Mouse (Mus musculus): Measurements from ENCODE around the gene Bglap. TPM values are rescaled to one million over a fixed set of nuclear protein-coding genes. Genes with fewer than 3 reads are reported as not detected.
A peak's percentile ranks its signal among the peaks of the same experiment; 100 is the strongest.

Gene Bglap
- polyA plus RNA-seq, 2 experiments, result 0.94 to 3.1 TPM

DNA sequence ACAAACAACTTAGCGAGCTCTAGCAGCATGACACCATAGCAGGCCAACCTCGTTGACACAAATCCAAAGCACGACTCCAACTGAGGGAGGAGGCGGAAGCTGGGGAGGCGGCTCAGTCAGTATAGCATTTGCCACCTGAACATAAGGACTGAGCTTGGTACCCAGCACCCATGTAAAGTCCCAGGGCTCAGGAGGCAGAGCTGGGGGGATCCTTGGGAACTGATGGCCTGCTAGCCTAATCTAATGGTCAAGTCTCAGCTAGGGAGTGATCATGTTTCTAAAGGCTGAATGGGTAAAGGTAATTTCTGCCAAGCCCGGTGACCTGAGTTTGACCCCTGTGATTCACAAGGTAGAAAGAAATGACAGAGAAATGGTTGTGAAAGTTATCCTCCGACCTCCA is 23.3 kb upstream of the Bglap start:
- no peaks in the 10 kb centered on the region for H3K27me3 ChIP-seq (ENCODE audit: control insufficient read depth, insufficient read depth, low read length)
- no peak for TF ChIP-seq POLR2A (IDR thresholded peaks at IDR 0.05; ENCODE audit: borderline replicate concordance, extremely low read depth, insufficient read depth, insufficient read length)
- DNase-seq (ENCODE audit: low spot score), result no peak
- H3K4me1 ChIP-seq (ENCODE audit: control insufficient read depth, insufficient read depth, low read length), result peaks cover 10% of the 10 kb centered on the region; the same call in 1 of the 2 replicates
- no peak overlapping the region for H3K9ac ChIP-seq (ENCODE audit: low read depth, low read length, severe bottlenecking)
- WGBS, result 56% methylated on average over 7 of the region's 7 CpGs
- no peak overlapping the region for H3K4me3 ChIP-seq (replicated peaks; ENCODE audit: low read length)
- no peak overlapping the region for H3K4me2 ChIP-seq (replicated peaks; ENCODE audit: low read depth, low read length, severe bottlenecking)
- H3K9me3 ChIP-seq (ENCODE audit: control insufficient read depth, low read length), result no peaks in the 10 kb centered on the region
- peaks cover 22% of the 10 kb centered on the region for H3K36me3 ChIP-seq (ENCODE audit: control insufficient read depth, insufficient read depth, low read length)
- ATAC-seq (ENCODE audit: low FRiP score, low read depth), result no peak
- H3K27ac ChIP-seq (replicated peaks; ENCODE audit: low read depth, low read length), result no peak overlapping the region

DNA sequence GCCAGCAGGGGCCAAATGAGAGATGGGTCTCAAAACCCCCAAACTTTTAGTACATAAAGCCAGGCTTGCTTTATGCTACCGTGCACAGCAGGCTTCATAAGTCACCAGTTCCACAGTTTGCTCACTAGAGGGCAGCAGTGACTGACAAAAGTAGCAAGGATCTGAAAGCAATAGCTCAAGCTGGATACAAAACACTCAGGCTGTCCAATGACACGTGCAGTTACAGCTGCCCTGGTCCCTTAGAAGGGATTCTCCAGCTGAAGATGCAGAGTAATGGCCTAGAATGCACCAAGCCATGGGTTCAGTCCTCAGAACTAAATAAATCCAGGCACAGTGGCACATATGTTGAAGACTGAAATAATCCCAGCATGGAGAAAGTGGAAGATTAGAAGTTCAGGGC is 22.8 kb upstream of the Bglap start:
- Histone ChIP-seq H3K9ac (ENCODE audit: low read depth, low read length, severe bottlenecking) (no peak overlapping the region), H3K4me3 (replicated peaks; ENCODE audit: low read length) (no peak overlapping the region), H3K4me1 (ENCODE audit: control insufficient read depth, insufficient read depth, low read length) (peaks cover 10% of the 10 kb centered on the region; the same call in 1 of the 2 replicates), H3K27ac (replicated peaks; ENCODE audit: low read depth, low read length) (no peak overlapping the region), H3K27me3 (ENCODE audit: control insufficient read depth, insufficient read depth, low read length) (no peaks in the 10 kb centered on the region), H3K9me3 (ENCODE audit: control insufficient read depth, low read length) (no peaks in the 10 kb centered on the region), H3K36me3 (ENCODE audit: control insufficient read depth, insufficient read depth, low read length) (peaks cover 22% of the 10 kb centered on the region), H3K4me2 (replicated peaks; ENCODE audit: low read depth, low read length, severe bottlenecking) (no peak overlapping the region)
- peak; percentile 93 for DNase-seq (ENCODE audit: low spot score)
- 2% methylated on average over 2 of the region's 2 CpGs for WGBS
- no peak for TF ChIP-seq POLR2A (IDR thresholded peaks at IDR 0.05; ENCODE audit: borderline replicate concordance, extremely low read depth, insufficient read depth, insufficient read length)
- ATAC-seq (ENCODE audit: low FRiP score, low read depth), result peak; percentile 10; the same call in 1 of the 2 replicates

DNA sequence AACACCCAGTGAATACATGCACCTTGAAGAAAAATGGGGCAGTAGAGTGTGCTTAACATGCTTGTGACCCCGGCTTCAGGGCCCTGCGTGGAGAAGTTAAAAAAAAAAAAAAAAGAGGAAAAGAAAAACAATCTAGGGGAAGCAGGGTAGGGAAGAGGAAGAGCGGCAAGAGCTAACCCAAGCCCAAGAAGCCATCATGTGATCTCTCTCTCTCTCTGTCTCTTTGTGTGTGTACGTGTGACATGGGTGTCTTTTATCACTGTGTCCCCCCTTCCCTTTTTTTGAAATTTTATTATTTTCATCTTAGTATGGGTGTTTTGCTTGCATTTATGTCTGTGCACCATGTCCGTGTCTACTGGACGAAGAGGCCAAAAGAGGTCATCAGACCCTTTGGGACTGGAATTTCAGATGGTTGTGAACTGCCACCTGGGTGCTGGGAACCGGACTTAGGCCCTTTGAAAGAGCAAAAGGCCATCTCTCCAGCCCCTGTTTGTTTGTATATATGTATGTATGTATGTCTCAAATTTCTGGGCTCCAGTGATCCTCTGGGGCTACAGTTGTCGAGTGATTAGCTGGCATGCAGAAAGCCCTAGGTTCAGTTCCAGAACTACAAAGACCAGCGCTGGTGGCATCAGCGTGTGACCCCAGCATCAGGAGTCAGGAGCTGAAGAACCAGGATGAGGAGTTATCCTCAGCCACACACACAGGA is 19.4 kb upstream of the Bglap start:
- Histone ChIP-seq H3K4me1 (ENCODE audit: control insufficient read depth, insufficient read depth, low read length) (0 out of 2 replicates have a peak, but pooled peaks cover 3% of the 10 kb centered on the region), H3K9ac (ENCODE audit: low read depth, low read length, severe bottlenecking) (no peak overlapping the region), H3K4me3 (replicated peaks; ENCODE audit: low read length) (no peak overlapping the region), H3K9me3 (ENCODE audit: control insufficient read depth, low read length) (no peaks in the 10 kb centered on the region), H3K36me3 (ENCODE audit: control insufficient read depth, insufficient read depth, low read length) (peaks cover 22% of the 10 kb centered on the region), H3K4me2 (replicated peaks; ENCODE audit: low read depth, low read length, severe bottlenecking) (no peak overlapping the region), H3K27ac (replicated peaks; ENCODE audit: low read depth, low read length) (no peak overlapping the region), H3K27me3 (ENCODE audit: control insufficient read depth, insufficient read depth, low read length) (no peaks in the 10 kb centered on the region)
- TF ChIP-seq POLR2A (IDR thresholded peaks at IDR 0.05; ENCODE audit: borderline replicate concordance, extremely low read depth, insufficient read depth, insufficient read length), result no peak
- no peak for ATAC-seq (ENCODE audit: low FRiP score, low read depth)
- 90% methylated on average over 10 of the region's 10 CpGs for WGBS
- no peak for DNase-seq (ENCODE audit: low spot score)

DNA sequence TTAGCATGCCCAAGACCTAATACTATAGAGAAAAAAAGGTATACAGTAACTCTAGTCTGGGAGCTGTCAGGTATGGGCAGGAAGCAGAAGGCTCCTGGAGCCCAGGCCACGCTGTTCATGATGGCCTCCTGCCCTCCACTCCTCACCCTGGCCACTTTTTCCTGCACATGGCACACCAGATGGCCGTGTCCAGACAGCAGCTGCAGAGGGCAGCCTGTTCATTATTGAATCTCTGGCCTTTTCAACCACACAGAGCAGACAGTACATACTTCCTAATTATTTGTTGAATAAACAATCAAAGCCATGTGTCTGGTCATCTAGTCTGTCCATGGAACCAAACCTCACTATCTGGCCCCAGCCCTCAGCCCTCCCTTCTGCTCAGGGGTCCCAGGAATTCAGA is 14.4 kb upstream of the Bglap start:
- Histone ChIP-seq H3K4me1 (ENCODE audit: control insufficient read depth, insufficient read depth, low read length) (no peaks in the 10 kb centered on the region), H3K9me3 (ENCODE audit: control insufficient read depth, low read length) (no peaks in the 10 kb centered on the region), H3K4me2 (replicated peaks; ENCODE audit: low read depth, low read length, severe bottlenecking) (no peak overlapping the region), H3K36me3 (ENCODE audit: control insufficient read depth, insufficient read depth, low read length) (peaks cover 38% of the 10 kb centered on the region), H3K9ac (ENCODE audit: low read depth, low read length, severe bottlenecking) (no peak overlapping the region), H3K4me3 (replicated peaks; ENCODE audit: low read length) (no peak overlapping the region), H3K27me3 (ENCODE audit: control insufficient read depth, insufficient read depth, low read length) (no peaks in the 10 kb centered on the region), H3K27ac (replicated peaks; ENCODE audit: low read depth, low read length) (no peak overlapping the region)
- DNase-seq (ENCODE audit: low spot score), result no peak
- no peak for ATAC-seq (ENCODE audit: low FRiP score, low read depth)
- WGBS, result 66% methylated on average over 2 of the region's 2 CpGs
- no peak for TF ChIP-seq POLR2A (IDR thresholded peaks at IDR 0.05; ENCODE audit: borderline replicate concordance, extremely low read depth, insufficient read depth, insufficient read length)

DNA sequence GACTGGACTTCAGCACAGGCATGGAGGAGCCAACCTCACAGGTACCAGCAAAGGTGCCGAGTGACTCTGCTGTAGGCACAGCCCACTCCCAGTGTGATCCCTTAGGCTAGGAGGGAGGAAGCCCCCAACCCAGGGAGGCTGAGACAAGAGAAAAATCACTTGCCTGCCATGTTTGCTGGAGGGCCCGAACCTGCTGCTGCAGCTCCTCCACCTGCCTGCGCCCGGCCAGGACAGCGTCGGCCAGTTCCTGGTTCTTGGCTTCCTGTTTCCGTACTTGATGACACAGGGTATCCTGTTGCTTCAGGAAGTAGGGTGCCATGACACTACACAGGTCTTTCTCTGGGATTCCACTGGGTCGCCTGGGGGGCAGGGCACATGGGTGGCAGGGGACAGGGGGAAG is 11.5 kb upstream of the Bglap start:
- Histone ChIP-seq H3K4me1 (ENCODE audit: control insufficient read depth, insufficient read depth, low read length) (no peaks in the 10 kb centered on the region), H3K27ac (replicated peaks; ENCODE audit: low read depth, low read length) (no peak overlapping the region), H3K4me3 (replicated peaks; ENCODE audit: low read length) (no peak overlapping the region), H3K27me3 (ENCODE audit: control insufficient read depth, insufficient read depth, low read length) (no peaks in the 10 kb centered on the region), H3K36me3 (ENCODE audit: control insufficient read depth, insufficient read depth, low read length) (peaks cover 26% of the 10 kb centered on the region), H3K9ac (ENCODE audit: low read depth, low read length, severe bottlenecking) (no peak overlapping the region), H3K9me3 (ENCODE audit: control insufficient read depth, low read length) (no peaks in the 10 kb centered on the region), H3K4me2 (replicated peaks; ENCODE audit: low read depth, low read length, severe bottlenecking) (no peak overlapping the region)
- DNase-seq (ENCODE audit: low spot score) (no peak), ATAC-seq (ENCODE audit: low FRiP score, low read depth) (no peak)
- 98% methylated on average over 8 of the region's 8 CpGs for WGBS
- TF ChIP-seq POLR2A (IDR thresholded peaks at IDR 0.05; ENCODE audit: borderline replicate concordance, extremely low read depth, insufficient read depth, insufficient read length), result no peak
